Mouse (Mus musculus) stomach, embryonic 14.5 days (tissue): Measurements from ENCODE around the gene Adcy6. TPM values are rescaled to one million over a fixed set of nuclear protein-coding genes. Genes with fewer than 3 reads are reported as not detected.
A peak's percentile ranks its signal among the peaks of the same experiment; 100 is the strongest.

Experiments
- ATAC-seq: fragments of 200-750 bp; cut with Nextera tagmentation; 2 replicates; pipeline ENCODE4 v1.8.0; 2017; ENCODE audit warnings: low read depth, moderate TSS enrichment; ENCODE audit not compliant: insufficient number of reproducible peaks, insufficient read depth, low FRiP score
- H3K27ac ChIP-seq: fragments of 300-500 bp; sonication (generic); 2 replicates; pipeline ENCODE4 v1.5.1; 2014; ENCODE audit warnings: mild to moderate bottlenecking, low read length, moderate library complexity, mixed read lengths
- H3K27me3 ChIP-seq: fragments of 300-500 bp; sonication (generic); 2 replicates; pipeline ENCODE4 v1.6.1; 2014; ENCODE audit warnings: low read length, control low read depth, mixed read lengths; ENCODE audit not compliant: control insufficient read depth, insufficient read depth
- H3K36me3 ChIP-seq: fragments of 300-500 bp; sonication (generic); 2 replicates; pipeline ENCODE4 v1.6.1; 2014; ENCODE audit warnings: mild to moderate bottlenecking, control low read depth, low read length, moderate library complexity, mixed read lengths; ENCODE audit not compliant: control insufficient read depth, insufficient read depth
- H3K4me1 ChIP-seq: fragments of 300-500 bp; sonication (generic); 2 replicates; pipeline ENCODE4 v1.6.1; 2014; ENCODE audit warnings: low read length, control low read depth, mixed read lengths; ENCODE audit not compliant: control insufficient read depth, insufficient read depth
- H3K4me2 ChIP-seq: fragments of 300-500 bp; sonication (generic); replicated peaks from 2 replicates; pipeline ENCODE4 v1.6.1; 2014; ENCODE audit warnings: low read depth, low read length, control low read depth
- H3K4me3 ChIP-seq: fragments of 300-500 bp; sonication (generic); 2 replicates; pipeline ENCODE4 v1.5.1; 2014; ENCODE audit warnings: low read depth, low read length, control low read depth
- H3K9ac ChIP-seq: fragments of 300-500 bp; sonication (generic); replicated peaks from 2 replicates; pipeline ENCODE4 v1.6.1; 2014; ENCODE audit warnings: low read depth, mild to moderate bottlenecking, control low read depth, low read length, moderate library complexity, mixed read lengths
- H3K9me3 ChIP-seq: fragments of 300-500 bp; sonication (generic); 2 replicates; pipeline ENCODE4 v1.6.1; 2016; ENCODE audit warnings: low read depth, low read length, control low read depth; ENCODE audit not compliant: control insufficient read depth
- WGBS: fragments of 180-500 bp; shearing (Covaris S2); extraction: QIAGEN DNeasy Blood & Tissue Kit; methylation state at CpG from one replicate; pipeline ENCODE4 v1.1.7; 2014; 5-methylcytosine and 5-hydroxymethylcytosine counted together
- polyA plus RNA-seq: library from polyadenylated mRNA; unstranded; fragments of >200 nt; fragmentation: Nextera tagmentation; extraction: Ambion mirVana; gene quantifications from 2 replicates; pipeline ENCODE4 v1.2.1, GENCODE M21; 2014

Adcy6 gene
- polyA plus RNA-seq, 1 experiment from 2014 or later, result 23.0 TPM

DNA sequence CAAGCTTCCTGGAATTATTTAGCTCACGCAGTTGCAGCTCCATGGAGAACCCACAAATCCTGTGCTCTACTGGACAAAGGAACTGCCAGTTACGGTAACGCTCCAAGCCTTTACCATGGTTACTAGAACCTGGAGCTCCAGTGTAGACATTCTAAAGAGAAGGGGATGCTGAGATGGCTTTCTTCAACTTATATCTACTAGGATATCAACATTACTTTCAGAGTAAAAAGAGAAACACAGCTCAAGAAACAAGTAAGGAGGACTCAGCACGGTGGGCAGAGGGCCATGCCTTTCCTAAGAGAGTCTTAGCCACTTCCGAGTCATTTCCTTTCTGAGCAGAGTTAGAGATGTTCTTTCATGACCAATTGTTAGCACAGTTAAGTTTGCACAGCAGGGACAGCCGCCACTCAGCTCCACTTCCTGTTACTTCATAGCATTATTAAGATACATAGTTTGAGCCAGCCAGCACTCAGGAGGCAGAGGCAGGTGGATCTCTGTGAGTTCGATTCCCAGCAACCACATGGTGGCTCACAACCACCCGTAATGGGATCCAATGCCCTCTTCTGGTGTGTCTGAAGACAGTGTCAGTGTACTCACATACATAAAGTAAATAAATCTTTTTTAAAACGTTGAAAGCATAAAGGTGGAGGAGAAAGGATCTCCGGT is 38.9 kb downstream of the Adcy6 start, which contains the start of the genes Ccnt1 and 4930415O20Rik:
Ccnt1 (minus strand) TSS at position 51 of the 666 bp plus-strand sequence.
4930415O20Rik (plus strand) TSS at position 132 of the 666 bp plus-strand sequence.
- no peak within 1 kb of the TSS for H3K9ac ChIP-seq
- ATAC-seq, result no peak
- H3K4me2 ChIP-seq, result no peak within 1 kb of the TSS
- H3K4me1 ChIP-seq, result peaks cover 11% of the 10 kb centered on the region; the same call in 1 of the 2 replicates
- H3K4me3 ChIP-seq, result no peak within 1 kb of the TSS
- H3K36me3 ChIP-seq, result no peaks in the 10 kb centered on the region
- 81% methylated on average over 10 of the region's 10 CpGs for WGBS
- H3K27me3 ChIP-seq, result no peaks in the 10 kb centered on the region
- no peak within 1 kb of the TSS for H3K27ac ChIP-seq
- H3K9me3 ChIP-seq, result no peaks in the 10 kb centered on the region

DNA sequence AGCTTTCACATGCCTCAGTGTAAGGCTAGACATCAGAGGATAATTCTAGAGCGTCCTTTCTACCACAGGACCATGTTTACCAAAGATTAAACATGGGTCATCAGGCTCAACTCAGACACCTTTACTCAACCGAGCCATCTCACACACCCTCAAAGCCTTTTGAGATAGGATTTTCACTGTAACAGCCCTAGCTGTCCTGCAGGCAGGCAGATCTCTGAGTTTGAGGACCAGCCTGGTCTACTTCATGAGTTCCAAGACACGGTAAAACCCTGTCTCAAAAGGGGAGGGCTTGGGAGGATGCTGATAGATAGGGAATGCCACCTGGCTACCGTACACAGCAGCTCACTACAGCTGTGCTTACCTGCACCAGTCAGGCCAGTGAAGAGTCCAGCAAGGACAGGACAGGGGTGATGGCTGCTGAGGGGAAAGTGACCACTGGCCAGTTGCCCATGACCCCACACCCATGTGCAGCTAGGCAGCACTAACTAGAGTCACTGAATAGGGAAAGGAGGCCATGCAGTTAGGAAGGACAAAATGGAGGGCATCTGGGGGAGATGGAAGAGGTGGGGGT is 40.0 kb downstream of the Adcy6 start:
- H3K36me3 ChIP-seq, result peaks cover 6% of the 10 kb centered on the region; the same call in 1 of the 2 replicates
- H3K9ac ChIP-seq, result no peak overlapping the region
- WGBS, result 78% methylated on average over 4 of the region's 4 CpGs
- H3K4me2 ChIP-seq, result no peak overlapping the region
- no peak for ATAC-seq
- no peak overlapping the region for H3K4me3 ChIP-seq
- H3K27ac ChIP-seq, result no peak overlapping the region
- peaks cover 22% of the 10 kb centered on the region; the same call in 1 of the 2 replicates for H3K4me1 ChIP-seq
- no peaks in the 10 kb centered on the region for H3K9me3 ChIP-seq
- no peaks in the 10 kb centered on the region for H3K27me3 ChIP-seq

DNA sequence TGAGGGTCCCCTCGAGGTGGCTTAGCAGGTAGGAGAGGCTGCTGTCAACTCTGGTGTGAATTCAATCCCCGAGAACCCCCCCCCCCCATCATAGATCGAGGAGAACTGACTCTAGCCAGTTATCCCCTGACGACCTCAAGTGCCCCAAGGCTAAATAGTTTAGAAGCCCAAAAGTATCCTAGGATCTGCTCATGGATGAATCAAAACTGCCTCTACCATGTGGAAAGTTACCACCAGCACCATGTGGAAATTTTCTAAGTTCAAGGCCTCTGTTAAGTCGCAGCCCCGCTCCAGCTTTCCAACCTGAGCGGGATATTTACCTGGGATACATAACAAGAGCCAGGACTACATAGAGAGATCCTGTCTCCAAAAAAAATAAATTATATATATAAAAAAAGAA is 40.7 kb downstream of the Adcy6 start:
- peak overlapping the region; percentile 88; the same call in 1 of the 2 replicates for H3K27ac ChIP-seq
- H3K9ac ChIP-seq, result peak overlapping the region; percentile 72; the same call in 1 of the 2 replicates
- H3K9me3 ChIP-seq, result no peaks in the 10 kb centered on the region
- 64% methylated on average over 7 of the region's 7 CpGs for WGBS
- peaks cover 22% of the 10 kb centered on the region; the same call in 1 of the 2 replicates for H3K4me1 ChIP-seq
- peak overlapping the region; percentile 70 for H3K4me2 ChIP-seq
- peaks cover 11% of the 10 kb centered on the region; the same call in 1 of the 2 replicates for H3K36me3 ChIP-seq
- peak overlapping the region; percentile 94; the same call in 1 of the 2 replicates for H3K4me3 ChIP-seq
- H3K27me3 ChIP-seq, result no peaks in the 10 kb centered on the region
- ATAC-seq, result no peak

DNA sequence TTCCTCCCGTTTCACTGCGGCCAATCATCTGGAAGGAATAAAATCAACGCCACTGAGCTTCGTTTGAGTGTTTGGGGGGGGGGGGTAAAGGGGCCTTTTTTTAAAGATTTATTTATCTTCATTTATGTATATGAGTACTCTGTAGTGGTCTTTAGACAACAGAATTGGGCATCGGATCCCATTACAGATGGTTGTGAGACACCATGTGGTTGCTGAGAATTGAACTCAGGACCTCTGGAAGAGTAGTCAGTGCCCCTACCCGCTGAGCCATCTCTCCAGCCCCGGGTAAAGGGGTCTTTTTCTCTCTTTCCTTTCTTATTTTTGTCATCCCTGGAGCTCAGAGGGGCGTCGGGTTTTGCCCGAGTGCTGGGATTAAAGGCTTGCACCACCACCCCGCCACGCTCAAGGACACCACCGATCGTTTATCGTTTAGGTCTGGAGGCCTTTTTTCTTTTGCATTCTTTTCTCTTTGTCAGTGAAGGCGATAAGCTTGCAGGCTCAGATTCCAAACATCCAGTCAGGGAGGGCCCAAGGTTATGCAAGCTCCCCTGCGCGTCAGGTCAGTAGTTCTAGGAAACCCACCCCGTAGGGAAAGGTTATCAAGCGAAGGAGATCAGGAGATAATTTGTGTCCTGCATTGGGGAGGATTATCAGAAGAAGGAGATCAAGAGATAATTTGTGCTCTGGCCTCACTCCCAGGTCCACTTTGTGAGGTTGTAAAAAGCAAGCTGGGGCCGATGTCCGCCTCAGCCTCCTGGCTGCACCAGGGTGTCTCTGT is 41.4 kb downstream of the Adcy6 start:
- Histone ChIP-seq H3K27ac (peak overlapping the region; percentile 88), H3K4me2 (peak overlapping the region; percentile 70), H3K9me3 (no peaks in the 10 kb centered on the region), H3K4me3 (peak overlapping the region; percentile 94), H3K9ac (peak overlapping the region; percentile 72), H3K27me3 (no peaks in the 10 kb centered on the region), H3K4me1 (peaks cover 22% of the 10 kb centered on the region; the same call in 1 of the 2 replicates), H3K36me3 (peaks cover 18% of the 10 kb centered on the region)
- no peak for ATAC-seq
- 5% methylated on average over 22 of the region's 22 CpGs for WGBS

DNA sequence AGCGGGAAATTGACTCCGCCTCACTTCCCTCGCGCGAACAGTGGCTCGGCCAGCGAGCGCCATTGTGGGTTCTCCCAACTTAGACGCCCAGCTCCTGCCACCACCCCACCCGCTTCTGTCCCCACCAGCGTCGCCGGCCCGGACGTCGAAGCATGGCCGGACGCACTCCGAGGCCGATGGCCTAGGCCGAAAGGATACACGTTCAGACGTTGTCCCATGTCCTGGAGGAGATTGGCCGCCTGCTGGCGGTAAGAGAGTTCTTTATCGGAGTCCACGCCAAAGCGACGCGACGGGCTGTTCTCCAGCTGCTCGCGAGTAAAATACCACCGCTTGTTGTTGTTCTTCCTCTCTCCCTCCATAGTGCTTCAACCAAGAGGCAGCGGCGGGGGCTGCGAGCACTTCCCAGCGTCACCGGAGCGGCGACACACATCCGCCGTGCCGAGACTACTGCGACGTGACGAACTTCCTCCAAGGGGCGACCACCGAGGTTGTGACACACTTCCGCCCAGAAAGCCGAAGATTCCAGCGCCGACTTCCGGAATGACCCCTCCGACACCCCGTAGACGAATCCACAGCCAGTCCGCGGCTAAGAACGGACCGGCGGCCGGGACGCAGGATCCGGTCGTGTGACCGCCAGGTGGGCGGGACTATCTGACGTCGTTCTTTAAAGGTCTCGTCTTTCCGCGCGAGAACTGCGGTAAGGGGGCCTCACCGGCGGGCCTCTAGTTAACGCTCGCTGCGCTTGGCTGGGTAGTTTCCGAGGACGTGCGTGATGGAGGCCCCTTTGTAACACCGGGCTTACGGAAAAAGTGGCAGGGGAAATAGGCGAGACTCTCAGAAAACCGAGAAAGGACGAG is 42.4 kb downstream of the Adcy6 start:
- ATAC-seq, result peak; percentile 96
- Histone ChIP-seq H3K27me3 (no peaks in the 10 kb centered on the region), H3K36me3 (peaks cover 25% of the 10 kb centered on the region), H3K4me3 (peak overlapping the region; percentile 94), H3K9me3 (no peaks in the 10 kb centered on the region), H3K9ac (peak overlapping the region; percentile 91), H3K27ac (peak overlapping the region; percentile 96), H3K4me2 (peak overlapping the region; percentile 91), H3K4me1 (peaks cover 22% of the 10 kb centered on the region; the same call in 1 of the 2 replicates)
- under 1% methylated on average over 88 of the region's 88 CpGs for WGBS

DNA sequence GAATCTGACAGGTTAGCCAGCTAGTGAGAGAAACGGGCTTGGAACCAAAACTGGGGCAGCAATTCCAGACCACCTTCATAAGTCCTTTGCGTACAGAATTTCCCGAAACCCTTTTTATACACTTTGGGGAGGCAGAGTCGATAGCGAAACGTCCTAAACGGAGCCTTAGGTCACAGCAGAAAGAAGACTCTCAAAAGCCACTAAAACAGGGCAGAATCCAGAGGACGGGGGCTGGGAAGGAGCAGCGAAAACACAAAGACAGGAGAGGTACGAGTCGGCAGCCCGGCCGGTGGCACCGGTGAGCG is 43.0 kb downstream of the Adcy6 start:
- Histone ChIP-seq H3K36me3 (peaks cover 25% of the 10 kb centered on the region), H3K4me2 (peak overlapping the region; percentile 91), H3K9ac (peak overlapping the region; percentile 91), H3K9me3 (no peaks in the 10 kb centered on the region), H3K4me3 (peak overlapping the region; percentile 94), H3K4me1 (peaks cover 22% of the 10 kb centered on the region; the same call in 1 of the 2 replicates), H3K27ac (peak overlapping the region; percentile 96), H3K27me3 (no peaks in the 10 kb centered on the region)
- no peak for ATAC-seq
- WGBS, result under 1% methylated on average over 15 of the region's 15 CpGs

DNA sequence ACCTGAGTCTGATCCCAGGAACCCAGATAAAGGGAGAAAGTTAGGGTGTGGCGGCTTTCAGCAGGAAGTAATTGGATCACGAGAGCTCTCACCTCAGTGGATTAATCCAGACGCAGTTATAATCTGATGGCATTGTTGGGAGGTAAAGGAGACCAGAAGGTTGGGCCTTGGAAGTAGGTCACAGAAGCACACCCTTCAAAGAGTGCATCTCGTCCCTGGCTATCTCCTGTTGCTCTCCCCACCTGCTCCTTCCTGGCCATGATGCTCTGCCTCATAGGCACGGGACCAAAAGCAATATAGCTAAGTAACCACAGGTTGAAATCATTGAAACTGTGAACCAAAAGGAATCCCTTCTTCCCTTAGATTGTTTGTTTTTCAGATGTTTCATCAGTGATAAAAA is 52.7 kb downstream of the Adcy6 start:
- H3K27ac ChIP-seq, result no peak overlapping the region
- H3K27me3 ChIP-seq, result no peaks in the 10 kb centered on the region
- no peaks in the 10 kb centered on the region for H3K9me3 ChIP-seq
- H3K4me1 ChIP-seq, result no peaks in the 10 kb centered on the region
- peaks cover 54% of the 10 kb centered on the region for H3K36me3 ChIP-seq
- ATAC-seq, result no peak
- no peak overlapping the region for H3K4me3 ChIP-seq
- 92% methylated on average over 5 of the region's 5 CpGs for WGBS
- H3K9ac ChIP-seq, result no peak overlapping the region
- H3K4me2 ChIP-seq, result no peak overlapping the region

DNA sequence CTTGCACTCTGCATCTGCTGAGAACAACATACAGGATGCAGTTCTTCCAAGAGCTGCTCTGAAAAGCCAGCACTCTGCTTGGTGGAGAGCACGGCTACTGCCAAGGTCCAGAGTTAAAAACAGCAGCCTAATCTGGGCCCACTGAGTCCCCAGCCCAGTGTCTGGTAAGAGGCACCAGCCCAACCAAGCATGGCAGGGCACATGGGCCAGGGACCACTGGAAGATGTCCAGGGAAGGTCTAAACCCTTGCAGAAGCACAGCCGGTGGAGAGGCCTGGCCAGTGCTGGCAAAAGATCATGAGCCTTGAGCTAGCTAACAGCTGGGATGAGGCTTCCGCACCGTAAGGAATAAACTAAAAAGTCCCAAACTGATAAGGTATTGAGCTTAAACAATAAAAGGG is 54.0 kb downstream of the Adcy6 start:
- H3K4me1 ChIP-seq, result no peaks in the 10 kb centered on the region
- H3K27me3 ChIP-seq, result no peaks in the 10 kb centered on the region
- H3K9ac ChIP-seq, result no peak overlapping the region
- no peak overlapping the region for H3K4me3 ChIP-seq
- H3K4me2 ChIP-seq, result no peak overlapping the region
- WGBS, result 93% methylated on average over 4 of the region's 4 CpGs
- no peaks in the 10 kb centered on the region for H3K9me3 ChIP-seq
- peaks cover 63% of the 10 kb centered on the region for H3K36me3 ChIP-seq
- no peak overlapping the region for H3K27ac ChIP-seq
- no peak for ATAC-seq
